Mouse (Mus musculus) left cerebral cortex, postnatal 4 days (tissue): ENCODE data around the gene Slc31a1. TPM values are rescaled to one million over a fixed set of nuclear protein-coding genes. Genes with fewer than 3 reads are reported as not detected.

Source experiments
- DNase-seq: peaks from one replicate; pipeline ENCODE4 v3.0.0-alpha.2; 2022
- intact Hi-C: fragments of 180-260 bp; cut with DNase I; formaldehyde crosslinking; loops from one replicate; pipeline ENCODE4 v1.15.1; 2025
- total RNA-seq, 2 experiments: library from RNA; stranded (reverse); gene quantifications; 2 replicates each; pipeline ENCODE4 v1.2.3; 2021

The Slc31a1 gene
- total RNA-seq, 2 experiments from 2014 or later = 26.7 to 28.7 TPM

DNA sequence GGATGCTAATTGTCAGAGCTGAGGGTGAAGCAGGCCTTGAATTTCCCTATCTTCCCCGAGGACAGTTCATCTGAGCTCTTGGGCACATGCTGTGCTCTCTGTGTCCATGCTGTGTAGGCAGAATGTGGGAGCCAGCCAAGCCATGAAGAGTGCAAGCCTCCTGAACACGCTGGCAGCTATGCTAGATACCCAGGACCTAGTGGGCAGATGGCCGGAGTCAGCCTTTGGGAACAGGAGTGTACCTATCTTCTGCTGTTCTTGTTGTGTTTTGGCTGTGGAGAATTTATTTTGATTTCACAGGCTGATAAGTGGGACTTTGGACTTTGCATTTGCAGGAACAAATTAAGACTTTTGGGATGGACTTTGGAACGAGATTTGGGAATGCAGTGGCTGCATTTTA is 80.0 kb downstream of the Slc31a1 start:
- DNase-seq = peak; percentile 23
- intact Hi-C loops = no loop called here

DNA sequence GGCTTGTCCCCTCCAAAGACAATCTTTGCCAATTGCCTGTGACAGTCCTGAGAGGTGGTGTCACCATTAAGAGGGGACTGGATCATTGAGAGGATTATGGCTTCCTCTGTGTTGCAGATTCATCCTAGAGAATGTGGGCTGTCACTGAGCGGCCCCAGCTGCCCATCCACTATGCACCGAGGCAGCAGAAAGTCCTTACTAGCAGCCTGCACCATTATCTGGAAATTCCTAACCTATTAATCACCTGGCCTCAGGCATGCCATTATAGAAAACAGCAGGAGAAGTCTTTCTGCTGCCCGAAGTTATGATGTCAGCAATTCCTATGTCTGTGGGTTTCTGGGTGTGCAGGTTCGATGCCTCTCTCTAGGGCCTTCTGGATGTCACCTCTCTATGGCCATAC is 80.5 kb downstream of the Slc31a1 start:
- intact Hi-C loops = no loop called here
- DNase-seq = no peak

Other genes starting within 250 kb of the Slc31a1 start
- gene Mup21, start 209.9 kb upstream of the Slc31a1 start, total RNA-seq = not detected
- 10 to 100 TPM; 24.7 to 24.8 TPM for gene Zfp37, start 129.7 kb upstream of the Slc31a1 start, total RNA-seq
- gene Slc31a2, start 98.2 kb upstream of the Slc31a1 start, total RNA-seq = 10 to 100 TPM in 1 of 2 experiments, 1 to 10 TPM in 1; 9.5 to 12.2 TPM
- 10 to 100 TPM; 36.3 to 38.4 TPM for gene Fkbp15, start 179 bp upstream of the Slc31a1 start, total RNA-seq
- gene Cdc26, start 47.9 kb downstream of the Slc31a1 start, total RNA-seq = 10 to 100 TPM; 65.6 to 66.9 TPM
- gene Prpf4, start 48.1 kb downstream of the Slc31a1 start, total RNA-seq = 10 to 100 TPM; 14.6 to 15.4 TPM
- not detected for gene Rnf183, start 74.5 kb downstream of the Slc31a1 start, total RNA-seq
- gene Wdr31, start 110.2 kb downstream of the Slc31a1 start, total RNA-seq = 10 to 100 TPM; 12.5 to 15.1 TPM
- gene Bspry, start 119.3 kb downstream of the Slc31a1 start, total RNA-seq = under 1 TPM; 0.36 TPM
- 1 to 10 TPM; 5.7 to 6.6 TPM for gene Hdhd3, start 142.7 kb downstream of the Slc31a1 start, total RNA-seq
- gene Alad, start 159.2 kb downstream of the Slc31a1 start, total RNA-seq = 10 to 100 TPM; 35.3 to 36.8 TPM
- gene Pole3, start 164.3 kb downstream of the Slc31a1 start, total RNA-seq = 10 to 100 TPM; 32.4 to 36.6 TPM
- gene 4933430I17Rik, start 164.6 kb downstream of the Slc31a1 start, total RNA-seq = under 1 TPM; 0.44 to 0.90 TPM
- 10 to 100 TPM; 46.7 to 46.8 TPM for gene Rgs3, start 199.1 kb downstream of the Slc31a1 start, total RNA-seq